Mouse (Mus musculus) forebrain, embryonic 14.5 days (tissue): ENCODE data around the gene Hipk3. TPM values are rescaled to one million over a fixed set of nuclear protein-coding genes. Genes with fewer than 3 reads are reported as not detected.

Source experiments
- ATAC-seq: fragments of 200-750 bp; cut with Nextera tagmentation; 2 replicates; pipeline ENCODE4 v1.8.0; 2017; ENCODE audit warnings: mild to moderate bottlenecking, moderate library complexity
- DNase-seq: peaks from one replicate; pipeline ENCODE4 v3.0.0-alpha.2; 2015; ENCODE audit warnings: low spot score
- H3K27ac ChIP-seq: fragments of 300-500 bp; sonication (generic); 2 replicates; pipeline ENCODE4 v1.5.1; 2014; ENCODE audit warnings: low read depth, mild to moderate bottlenecking, control low read depth, low read length, moderate library complexity
- H3K27me3 ChIP-seq: fragments of 300-500 bp; sonication (generic); replicated peaks from 2 replicates; pipeline ENCODE4 v1.6.1; 2014; ENCODE audit warnings: low read length, control low read depth, mixed read lengths; ENCODE audit not compliant: control insufficient read depth, insufficient read depth
- H3K36me3 ChIP-seq: fragments of 300-500 bp; sonication (generic); 2 replicates; pipeline ENCODE4 v1.6.1; 2014; ENCODE audit warnings: low read length, control low read depth; ENCODE audit not compliant: control insufficient read depth, insufficient read depth
- H3K4me1 ChIP-seq: fragments of 300-500 bp; sonication (generic); 2 replicates; pipeline ENCODE4 v1.6.1; 2014; ENCODE audit warnings: antibody characterized with exemption, low read length, control low read depth; ENCODE audit not compliant: control insufficient read depth, insufficient read depth
- H3K4me2 ChIP-seq: fragments of 300-500 bp; sonication (generic); 2 replicates; pipeline ENCODE4 v1.6.1; 2014; ENCODE audit warnings: mild to moderate bottlenecking, control low read depth, low read length
- H3K4me3 ChIP-seq: fragments of 300-500 bp; sonication (generic); 2 replicates; pipeline ENCODE4 v1.5.1; 2014; ENCODE audit warnings: low read depth, low read length, control low read depth
- H3K9ac ChIP-seq: fragments of 300-500 bp; sonication (generic); 2 replicates; pipeline ENCODE4 v1.6.1; 2014; ENCODE audit warnings: mild to moderate bottlenecking, low read length, control low read depth, moderate library complexity
- H3K9me3 ChIP-seq: fragments of 300-500 bp; sonication (generic); replicated peaks from 2 replicates; pipeline ENCODE4 v1.6.1; 2016; ENCODE audit warnings: low read length, control low read depth, mixed read lengths; ENCODE audit not compliant: control insufficient read depth
- WGBS: fragments of 180-500 bp; shearing (Covaris S2); extraction: QIAGEN DNeasy Blood & Tissue Kit; methylation state at CpG from one replicate; pipeline ENCODE4 v1.1.7; 2014; 5-methylcytosine and 5-hydroxymethylcytosine counted together
- polyA plus RNA-seq: library from polyadenylated mRNA; unstranded; fragments of >200 nt; fragmentation: Nextera tagmentation; extraction: Ambion mirVana; gene quantifications from 2 replicates; pipeline ENCODE4 v1.2.1, GENCODE M21; 2014

Hipk3 gene
- polyA plus RNA-seq, 1 experiment from 2014 or later = 6.5 TPM

DNA sequence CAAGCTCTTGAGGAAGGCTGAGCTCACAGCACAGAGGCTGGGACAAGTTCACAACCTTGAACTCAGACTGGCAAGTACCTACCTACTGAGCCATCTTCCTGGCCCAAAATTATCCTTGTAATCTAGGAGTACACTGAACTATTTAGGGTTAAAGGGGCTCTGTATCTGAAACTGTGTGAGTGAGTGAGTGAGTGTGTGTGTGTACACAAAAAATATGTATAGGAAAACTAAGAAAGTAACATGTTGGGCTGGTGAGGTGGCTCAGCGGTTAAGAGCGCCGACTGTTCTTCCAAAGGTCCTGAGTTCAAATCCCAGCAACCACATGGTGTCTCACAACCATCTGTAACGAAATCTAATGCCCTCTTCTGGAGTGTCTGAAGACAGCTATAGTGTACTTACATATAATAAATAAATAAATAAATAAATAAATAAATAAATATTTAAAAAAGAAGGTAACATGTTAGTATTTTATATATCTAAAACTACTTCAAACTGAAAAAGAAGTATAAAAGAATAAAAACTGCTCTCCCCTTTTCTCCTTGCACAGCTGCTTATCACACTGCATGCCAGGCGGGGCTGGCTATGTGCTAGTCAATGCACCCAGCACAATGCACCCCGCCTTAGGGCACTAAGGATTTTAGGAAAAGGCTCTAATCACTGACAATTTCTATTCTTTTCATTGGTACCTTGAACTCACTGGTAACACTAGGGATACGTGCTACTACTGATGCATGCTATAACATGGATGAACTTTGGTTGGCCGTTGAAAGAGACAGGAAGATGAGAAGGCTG lies 28.4 kb downstream of the Hipk3 start:
- H3K4me3 ChIP-seq = no peak overlapping the region
- 91% methylated on average over 8 of the region's 8 CpGs for WGBS
- no peaks in the 10 kb centered on the region for H3K4me1 ChIP-seq
- no peaks in the 10 kb centered on the region for H3K27me3 ChIP-seq
- peaks cover 3% of the 10 kb centered on the region; the same call in 1 of the 2 replicates for H3K36me3 ChIP-seq
- DNase-seq (no peak), ATAC-seq (no peak)
- H3K4me2 ChIP-seq = no peak overlapping the region
- H3K27ac ChIP-seq = no peak overlapping the region
- no peak overlapping the region for H3K9ac ChIP-seq
- H3K9me3 ChIP-seq = no peaks in the 10 kb centered on the region

- Histone ChIP-seq H3K27ac (no peak overlapping the region), H3K4me1 (peaks cover 2% of the 10 kb centered on the region; the same call in 1 of the 2 replicates), H3K27me3 (no peaks in the 10 kb centered on the region), H3K36me3 (no peaks in the 10 kb centered on the region), H3K4me2 (no peak overlapping the region), H3K9ac (no peak overlapping the region), H3K4me3 (no peak overlapping the region), H3K9me3 (no peaks in the 10 kb centered on the region)
- ATAC-seq (no peak), DNase-seq (no peak)
- WGBS = 85% methylated on average over 3 of the region's 3 CpGs
Measured at GRCm38 (mm10) chr2:104460021-104460420, 34.2 kb downstream of the Hipk3 start.

DNA sequence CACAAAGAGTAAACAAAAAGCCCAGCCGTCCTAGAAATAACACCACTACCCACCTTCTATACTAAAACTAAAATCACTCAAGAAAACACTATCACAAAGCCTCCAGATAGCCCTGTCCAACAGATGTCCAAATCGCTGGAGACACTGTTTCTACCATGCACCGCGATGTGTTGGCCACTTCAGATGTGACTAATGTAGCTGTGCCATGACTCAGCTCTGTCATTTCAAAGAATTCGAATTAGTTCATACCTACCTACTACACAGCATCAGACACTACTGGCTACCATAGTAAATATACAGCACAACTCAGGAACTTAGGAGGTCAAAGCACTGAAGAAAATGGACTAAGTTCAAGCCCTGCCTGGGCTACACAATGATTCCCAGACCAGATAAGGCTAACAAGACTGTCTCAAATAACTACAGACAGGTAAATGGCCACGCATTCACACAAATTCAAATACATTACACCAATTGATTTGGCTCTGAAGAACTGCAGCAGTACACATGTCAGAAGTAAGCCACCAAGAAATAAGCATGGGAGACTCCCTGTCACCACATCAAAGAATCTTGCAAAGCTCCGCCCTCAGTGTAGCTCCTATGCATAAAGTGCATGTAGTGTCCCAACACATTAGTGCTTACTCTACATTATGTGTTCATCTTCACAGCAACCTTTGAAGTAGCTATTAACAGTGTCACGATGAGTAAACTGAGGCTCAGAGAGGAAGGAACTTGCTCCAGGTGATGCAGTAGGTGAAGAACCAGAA lies 35.5 kb downstream of the Hipk3 start:
- Histone ChIP-seq H3K4me3 (no peak overlapping the region), H3K27ac (no peak overlapping the region), H3K9ac (no peak overlapping the region), H3K36me3 (no peaks in the 10 kb centered on the region), H3K9me3 (no peaks in the 10 kb centered on the region), H3K4me2 (no peak overlapping the region), H3K27me3 (no peaks in the 10 kb centered on the region), H3K4me1 (peaks cover 2% of the 10 kb centered on the region; the same call in 1 of the 2 replicates)
- 89% methylated on average over 8 of the region's 8 CpGs for whole genome bisulfite sequencing
- no peak for ATAC-seq
- DNase-seq = no peak

DNA sequence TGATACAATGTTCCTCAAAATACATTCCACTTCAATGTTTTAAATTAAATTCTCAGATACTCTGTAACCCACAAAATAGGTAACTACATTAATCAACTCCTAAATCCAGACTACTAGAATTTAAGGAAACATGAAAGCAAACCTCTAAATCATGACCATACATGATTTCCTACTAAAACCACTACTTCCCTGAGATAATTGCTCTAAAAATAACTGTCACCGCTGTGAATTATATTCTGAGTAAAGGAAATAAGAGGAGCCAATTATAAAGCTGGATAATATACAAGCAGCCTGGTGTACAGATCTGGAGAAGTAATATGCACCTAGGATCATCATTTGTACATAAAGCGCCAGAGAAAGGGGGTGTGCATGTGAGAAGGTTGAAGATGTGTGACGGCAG lies 37.1 kb downstream of the Hipk3 start:
- no peak for DNase-seq
- 85% methylated on average over 3 of the region's 3 CpGs for WGBS
- Histone ChIP-seq H3K27me3 (no peaks in the 10 kb centered on the region), H3K4me1 (peaks cover 2% of the 10 kb centered on the region; the same call in 1 of the 2 replicates), H3K27ac (no peak overlapping the region), H3K4me2 (no peak overlapping the region), H3K9me3 (no peaks in the 10 kb centered on the region), H3K9ac (no peak overlapping the region), H3K4me3 (no peak overlapping the region), H3K36me3 (no peaks in the 10 kb centered on the region)
- ATAC-seq = no peak

DNA sequence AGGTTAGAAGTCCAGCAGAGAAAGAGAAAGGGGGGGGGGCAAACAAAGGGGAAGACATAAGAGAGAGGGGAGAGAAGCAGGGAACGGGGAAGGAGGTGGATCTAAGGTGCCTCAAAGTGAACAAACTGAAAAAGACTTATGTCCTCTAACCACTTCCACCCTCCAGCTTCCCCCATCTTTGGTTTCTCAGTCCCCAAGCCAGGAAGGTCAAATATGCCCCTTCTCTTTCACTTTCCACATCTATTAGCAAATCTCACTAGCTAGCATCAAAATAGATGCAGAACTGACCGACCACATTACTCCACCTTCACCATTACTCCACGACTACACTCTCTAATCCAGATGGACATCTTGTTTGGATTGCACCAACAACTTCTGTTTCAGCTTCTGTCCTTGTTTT lies 43.6 kb downstream of the Hipk3 start:
- WGBS = 86% methylated on average over 3 of the region's 3 CpGs
- Histone ChIP-seq H3K36me3 (no peaks in the 10 kb centered on the region), H3K4me2 (no peak overlapping the region), H3K4me3 (no peak overlapping the region), H3K4me1 (peaks cover 2% of the 10 kb centered on the region; the same call in 1 of the 2 replicates), H3K27ac (no peak overlapping the region), H3K9me3 (no peaks in the 10 kb centered on the region), H3K27me3 (no peaks in the 10 kb centered on the region), H3K9ac (no peak overlapping the region)
- no peak for ATAC-seq
- DNase-seq = no peak

DNA sequence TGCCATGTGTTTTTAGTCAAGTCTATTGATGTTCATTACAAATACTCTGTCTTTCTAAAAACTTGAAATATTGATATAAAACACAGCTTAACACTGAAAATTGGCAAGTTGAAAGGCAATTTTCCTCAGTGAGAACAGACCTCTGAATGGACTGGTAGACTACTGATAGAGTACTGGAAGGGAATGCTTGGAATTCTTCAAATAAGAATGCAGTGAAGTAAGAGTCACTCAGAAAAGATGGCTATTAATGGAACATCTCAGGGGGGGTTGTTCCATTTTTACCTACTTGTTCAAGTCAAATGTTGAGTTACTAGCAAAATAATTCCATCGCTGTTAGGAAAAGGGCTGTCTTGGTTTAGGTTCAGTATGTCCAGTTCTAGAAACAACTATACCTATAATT lies 45.1 kb downstream of the Hipk3 start:
- Histone ChIP-seq H3K27ac (no peak overlapping the region), H3K4me3 (no peak overlapping the region), H3K36me3 (no peaks in the 10 kb centered on the region), H3K9me3 (no peaks in the 10 kb centered on the region), H3K4me1 (no peaks in the 10 kb centered on the region), H3K4me2 (no peak overlapping the region), H3K9ac (no peak overlapping the region), H3K27me3 (no peaks in the 10 kb centered on the region)
- 89% methylated on average over 1 of the region's 1 CpGs for WGBS
- ATAC-seq (no peak), DNase-seq (no peak)

DNA sequence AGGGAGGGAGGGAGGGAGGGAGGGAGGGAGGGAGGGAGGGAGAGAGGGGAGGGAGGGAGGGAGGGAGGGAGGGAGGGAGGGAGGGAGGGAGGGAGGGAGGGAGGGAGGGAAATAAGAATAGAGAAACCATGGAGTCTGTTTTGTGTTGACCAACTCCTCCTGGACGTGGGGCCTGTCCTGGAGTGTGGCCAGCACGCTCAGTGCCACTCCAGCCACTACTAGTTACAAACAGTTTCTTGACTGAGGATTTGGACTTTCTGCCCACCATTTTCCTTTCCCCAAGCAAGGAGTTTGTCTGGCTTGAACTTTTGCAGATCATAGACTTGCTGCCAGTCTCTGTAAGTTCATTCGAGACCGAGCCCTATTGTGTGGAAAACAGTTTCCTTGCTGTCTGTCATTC lies 46.0 kb downstream of the Hipk3 start:
- ATAC-seq = no peak
- 73% methylated on average over 4 of the region's 4 CpGs for WGBS
- Histone ChIP-seq H3K36me3 (no peaks in the 10 kb centered on the region), H3K9me3 (no peaks in the 10 kb centered on the region), H3K4me3 (no peak overlapping the region), H3K27me3 (no peaks in the 10 kb centered on the region), H3K4me2 (no peak overlapping the region), H3K27ac (no peak overlapping the region), H3K9ac (no peak overlapping the region), H3K4me1 (no peaks in the 10 kb centered on the region)
- no peak for DNase-seq

DNA sequence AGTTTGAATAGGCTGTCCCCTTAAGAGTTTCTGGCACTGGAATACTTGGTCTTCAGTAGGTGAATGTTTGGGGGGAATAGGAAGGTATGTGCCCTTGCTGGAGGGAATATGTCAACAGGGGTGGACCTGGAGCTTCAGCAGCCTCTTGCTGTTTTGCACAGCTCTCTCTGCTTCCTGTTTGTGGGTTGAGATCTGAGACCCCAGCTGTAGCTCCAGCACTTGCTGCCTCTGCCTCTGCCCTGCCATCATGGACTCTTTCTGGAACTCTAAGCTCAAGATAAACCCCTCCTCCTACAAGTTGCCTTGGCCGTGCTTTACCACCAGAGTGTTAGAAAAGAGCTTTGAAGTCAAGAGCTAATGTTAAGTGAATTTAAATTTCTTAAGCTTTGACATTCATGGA lies 48.2 kb downstream of the Hipk3 start:
- DNase-seq (no peak), ATAC-seq (no peak)

DNA sequence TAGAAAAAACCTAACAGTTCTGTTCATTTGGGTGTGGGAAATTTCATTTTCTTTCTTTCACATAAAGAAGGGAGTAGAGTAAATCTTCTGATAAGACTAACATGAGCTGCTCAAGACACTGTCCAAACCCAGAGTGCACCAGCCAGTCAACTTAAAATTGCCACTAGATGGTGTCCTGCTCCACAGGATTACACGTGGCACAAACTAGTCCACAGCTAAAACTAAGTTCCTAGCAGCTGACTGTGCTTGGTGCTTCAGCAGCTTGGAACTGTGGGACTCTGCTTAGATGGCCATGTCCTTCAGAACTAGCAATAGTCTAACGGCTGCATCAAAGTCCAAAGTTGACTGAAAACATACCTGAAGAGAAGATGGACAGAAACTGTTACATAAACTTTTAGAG lies 49.5 kb downstream of the Hipk3 start:
- DNase-seq = peak; percentile 81
- peaks cover 4% of the 10 kb centered on the region; the same call in 1 of the 2 replicates for H3K36me3 ChIP-seq
- WGBS = 41% methylated on average over 2 of the region's 2 CpGs
- peak; percentile 84 for ATAC-seq
- H3K27me3 ChIP-seq = no peaks in the 10 kb centered on the region
- H3K27ac ChIP-seq = no peak overlapping the region
- H3K4me1 ChIP-seq = no peaks in the 10 kb centered on the region
- no peaks in the 10 kb centered on the region for H3K9me3 ChIP-seq
- H3K4me3 ChIP-seq = no peak overlapping the region
- no peak overlapping the region for H3K9ac ChIP-seq
- H3K4me2 ChIP-seq = no peak overlapping the region

More for the DNA sequence above, 48.2 kb downstream of the Hipk3 start:
- Histone ChIP-seq H3K9me3 (no peaks in the 10 kb centered on the region), H3K27me3 (no peaks in the 10 kb centered on the region), H3K9ac (no peak overlapping the region), H3K4me3 (no peak overlapping the region), H3K4me2 (no peak overlapping the region), H3K4me1 (no peaks in the 10 kb centered on the region), H3K27ac (no peak overlapping the region), H3K36me3 (no peaks in the 10 kb centered on the region)
- 74% methylated on average over 1 of the region's 1 CpGs for WGBS
